Mouse (Mus musculus) CH12.LX (cell line): Measurements from ENCODE around the gene Gm10392. TPM values are rescaled to one million over a fixed set of nuclear protein-coding genes. Genes with fewer than 3 reads are reported as not detected.

ENCODE experiments used
- DNase-seq: peaks from one replicate; pipeline ENCODE4 v3.0.0-alpha.2; 2013; ENCODE audit errors: extremely low read depth
- H3K27ac ChIP-seq: 2 replicates; pipeline ENCODE4 v1.5.1; 2012; ENCODE audit warnings: low read depth, mild to moderate bottlenecking, control low read depth, moderate library complexity; ENCODE audit not compliant: insufficient read depth
- H3K27me3 ChIP-seq: replicated peaks from 2 replicates; pipeline ENCODE3; 2012; ENCODE audit warnings: inconsistent platforms
- H3K36me3 ChIP-seq, 2 experiments: replicated peaks in 1 of 2; 2 replicates each; pipeline versions ENCODE3 to v1.6.1; 2012; ENCODE audit warnings: inconsistent platforms in 1 of 2, low read length in 1 of 2, mild to moderate bottlenecking in 1 of 2, mixed read lengths in 1 of 2, moderate library complexity in 1 of 2; ENCODE audit not compliant: control insufficient read depth in 1 of 2, insufficient read depth in 1 of 2
- H3K4me1 ChIP-seq, 2 experiments: 2 replicates each; pipeline ENCODE4 v1.6.1; 2012; ENCODE audit warnings: inconsistent platforms in 1 of 2, moderate library complexity in 1 of 2; ENCODE audit not compliant: insufficient read depth in 2 of 2, control insufficient read depth in 1 of 2
- H3K4me2 ChIP-seq: 2 replicates; pipeline ENCODE4 v1.6.1; 2012; ENCODE audit warnings: low read depth, mild to moderate bottlenecking, control low read depth; ENCODE audit not compliant: poor library complexity, insufficient read depth, severe bottlenecking
- H3K4me3 ChIP-seq, 3 experiments: fragments of 150-350 bp in 1 of 3; sonication (generic) in 1 of 3; replicated peaks in 1 of 3; 2 replicates each; pipeline versions ENCODE3 to v1.5.1; 2011 to 2012; ENCODE audit warnings: low read depth in 2 of 3, low read length in 2 of 3, mild to moderate bottlenecking in 2 of 3, moderate library complexity in 2 of 3, control low read depth in 1 of 3, improper control_type of control experiment in 1 of 3, inconsistent platforms in 1 of 3, mixed read lengths in 1 of 3; ENCODE audit not compliant: poor library complexity in 1 of 3
- H3K79me2 ChIP-seq: replicated peaks from 2 replicates; pipeline ENCODE4 v1.6.1; 2012; ENCODE audit warnings: mild to moderate bottlenecking, moderate library complexity; ENCODE audit not compliant: control insufficient read depth, poor library complexity, insufficient read depth, severe bottlenecking; ENCODE audit errors: extremely low read depth
- H3K9ac ChIP-seq: 2 replicates; pipeline ENCODE4 v1.6.1; 2012; ENCODE audit warnings: low read depth, mild to moderate bottlenecking, control low read depth, moderate library complexity; ENCODE audit not compliant: insufficient read depth
- H3K9me3 ChIP-seq: replicated peaks from 2 replicates; pipeline ENCODE3; 2012; ENCODE audit warnings: low read length, inconsistent platforms, mixed read lengths
- BHLHE40 ChIP-seq: IDR thresholded peaks from 2 replicates; pipeline ENCODE4 v1.6.1; 2011; ENCODE audit warnings: mild to moderate bottlenecking, low read depth, low read length, improper control_type of control experiment
- CTCF ChIP-seq, 2 experiments: IDR thresholded peaks in 1 of 2; conservative IDR thresholded peaks in 1 of 2; 2 replicates each; pipeline ENCODE4 v1.5.1; 2011 to 2012; ENCODE audit warnings: low read depth in 2 of 2, low read length in 2 of 2, improper control_type of control experiment in 1 of 2, inconsistent platforms in 1 of 2, mild to moderate bottlenecking in 1 of 2, moderate library complexity in 1 of 2
- ELF1 ChIP-seq: IDR thresholded peaks from 2 replicates; pipeline ENCODE4 v1.6.1; 2014; ENCODE audit warnings: low read depth, mild to moderate bottlenecking, inconsistent platforms, low read length, improper control_type of control experiment
- GABPA ChIP-seq: IDR thresholded peaks from 2 replicates; pipeline ENCODE4 v1.6.1; 2012; ENCODE audit warnings: low read depth, low read length, improper control_type of control experiment, inconsistent platforms; ENCODE audit not compliant: insufficient replicate concordance
- JUN ChIP-seq: IDR thresholded peaks from 2 replicates; pipeline ENCODE4 v1.6.1; 2011; ENCODE audit warnings: low read depth, mild to moderate bottlenecking, low read length, improper control_type of control experiment, moderate library complexity; ENCODE audit not compliant: insufficient read depth
- MAZ ChIP-seq: IDR thresholded peaks from 2 replicates; pipeline ENCODE4 v1.6.1; 2012; ENCODE audit warnings: low read depth, mild to moderate bottlenecking, inconsistent platforms, low read length, improper control_type of control experiment, moderate library complexity
- MYC ChIP-seq: IDR thresholded peaks from 2 replicates; pipeline ENCODE4 v1.6.1; 2011; ENCODE audit warnings: low read depth, mild to moderate bottlenecking, improper control_type of control experiment, low read length
- NELFE ChIP-seq: IDR thresholded peaks from 2 replicates; pipeline ENCODE4 v1.6.1; 2011; ENCODE audit warnings: low read depth, low read length, improper control_type of control experiment
- POLR2A ChIP-seq: IDR thresholded peaks from 2 replicates; pipeline ENCODE4 v1.6.1; 2011; ENCODE audit warnings: low read depth, mild to moderate bottlenecking, improper control_type of control experiment, low read length
- POLR2AphosphoS2 ChIP-seq: IDR thresholded peaks from 2 replicates; pipeline ENCODE4 v1.6.1; 2011; ENCODE audit warnings: low read depth, low read length, improper control_type of control experiment
- RAD21 ChIP-seq: IDR thresholded peaks from 2 replicates; pipeline ENCODE4 v1.6.1; 2011; ENCODE audit warnings: low read depth, mild to moderate bottlenecking, low read length, improper control_type of control experiment, moderate library complexity
- RCOR1 ChIP-seq: conservative IDR thresholded peaks from 2 replicates; pipeline ENCODE4 v1.6.1; 2012; ENCODE audit warnings: low read depth, mild to moderate bottlenecking, inconsistent platforms, low read length, improper control_type of control experiment
- SMC3 ChIP-seq: IDR thresholded peaks from 2 replicates; pipeline ENCODE4 v1.6.1; 2011; ENCODE audit warnings: low read depth, low read length, improper control_type of control experiment
- TCF12 ChIP-seq: IDR thresholded peaks from 2 replicates; pipeline ENCODE4 v1.6.1; 2014; ENCODE audit warnings: low read depth, mild to moderate bottlenecking, inconsistent platforms, low read length, improper control_type of control experiment
- UBTF ChIP-seq: IDR thresholded peaks from 2 replicates; pipeline ENCODE4 v1.6.1; 2012; ENCODE audit warnings: low read depth, mild to moderate bottlenecking, inconsistent platforms, low read length, improper control_type of control experiment, moderate library complexity
- USF1 ChIP-seq: IDR thresholded peaks from 2 replicates; pipeline ENCODE4 v1.6.1; 2014; ENCODE audit warnings: low read depth, mild to moderate bottlenecking, inconsistent platforms, low read length, improper control_type of control experiment
- USF2 ChIP-seq: conservative IDR thresholded peaks from 2 replicates; pipeline ENCODE4 v1.6.1; 2011; ENCODE audit warnings: low read depth, low read length, improper control_type of control experiment
- ZC3H11A ChIP-seq: IDR thresholded peaks from 2 replicates; pipeline ENCODE4 v1.6.1; 2012; ENCODE audit warnings: low read depth, mild to moderate bottlenecking, inconsistent platforms, low read length, improper control_type of control experiment
- ZMIZ1 ChIP-seq: IDR thresholded peaks from 2 replicates; pipeline ENCODE4 v1.6.1; 2012; ENCODE audit warnings: low read depth, mild to moderate bottlenecking, inconsistent platforms, low read length, improper control_type of control experiment
- ZNF384 ChIP-seq: IDR thresholded peaks from 2 replicates; pipeline ENCODE4 v1.6.1; 2012; ENCODE audit warnings: low read depth, low read length, improper control_type of control experiment, inconsistent platforms
- dilution Hi-C: fragments of 300-500 bp; cut with MboI; formaldehyde crosslinking; loops from 2 replicates; pipeline ENCODE4 v1.14.3; 2020; ENCODE audit warnings: low sequenced_read_pairs; ENCODE audit not compliant: extremely low pct_unique_long_range_greater_than_20kb, extremely low pct_ligation_motif_present
- in situ Hi-C: fragments of 300-500 bp; cut with MboI; formaldehyde crosslinking; loops from 3 replicates; pipeline ENCODE4 v1.14.3; 2019; ENCODE audit warnings: low sequenced_read_pairs, low pct_ligation_motif_present, low pct_unique_long_range_greater_than_20kb, mixed read lengths
- polyA plus RNA-seq: library from polyadenylated mRNA; unstranded; fragments of >175 nt; gene quantifications from 2 replicates; pipeline ENCODE4 v1.2.1, GENCODE M21; 2012; ENCODE audit warnings: low read depth; ENCODE audit not compliant: insufficient read length
- total RNA-seq, 2 experiments: library from RNA; depleted of rRNA; stranded (reverse); fragments of 300-350 nt in 1 of 2; fragments of >200 nt in 1 of 2; gene quantifications; 2 replicates each; pipeline ENCODE4 v1.2.3; 2012 to 2014

Gm10392 gene
- total and polyA plus RNA-seq, 3 experiments: 0.13 to 0.17 TPM; not detected in 1

DNA sequence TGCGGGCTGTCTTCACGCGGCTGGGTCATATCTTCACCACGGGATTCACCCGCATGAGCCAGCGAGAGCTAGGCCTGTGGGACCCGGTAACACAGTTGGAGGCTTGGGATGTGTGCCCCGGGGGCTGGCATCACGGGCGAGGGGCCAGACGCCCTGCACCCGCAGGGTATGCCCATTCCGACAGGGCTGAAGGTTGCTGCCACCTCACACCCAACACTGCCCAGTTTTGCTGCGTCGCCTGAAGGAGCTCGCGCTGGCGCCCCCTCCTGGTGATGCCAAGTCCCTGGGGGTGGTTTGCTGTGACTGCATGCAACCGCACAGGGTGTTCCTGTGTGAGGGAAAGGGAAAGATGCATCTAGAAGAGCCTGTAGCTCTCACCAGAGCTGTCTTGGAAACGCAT is 51.2 kb downstream of the Gm10392 start (continued):
- TF ChIP-seq JUN (no peak), USF2 (no peak), MAZ (peak; percentile 75), POLR2AphosphoS2 (no peak)

- Histone ChIP-seq H3K9me3 (no peaks in the 10 kb centered on the region), H3K9ac (peak overlapping the region; percentile 5; the same call in 1 of the 2 replicates), H3K4me2 (peak overlapping the region; percentile 59), H3K4me3 (peak overlapping the region; percentile 16 to 42 (median 25)), H3K79me2 (no peaks in the 10 kb centered on the region), H3K4me1 (peaks cover 9 to 22% of the 10 kb centered on the region in 2 experiments), H3K27ac (no peak overlapping the region), H3K36me3 (peaks cover 0 to 3% of the 10 kb centered on the region in 2 experiments), H3K27me3 (peaks cover 47% of the 10 kb centered on the region)
- in situ Hi-C loops (loop anchor here (25.0 kb wide), 1 partner anchor 480 kb away; the partner anchor contains the start of gene Slc6a4), dilution Hi-C loops (no loop called here)
- no peak for TF ChIP-seq GABPA
- TF ChIP-seq UBTF: peak; percentile 86
- TF ChIP-seq MAZ: no peak
- peak; percentile 56 for TF ChIP-seq SMC3
- TF ChIP-seq ELF1: no peak
- TF ChIP-seq USF1: no peak
- no peak for TF ChIP-seq MYC
- 0 out of 2 replicates have a peak, but pooled peaks have one; percentile 24 for TF ChIP-seq POLR2A
- no peak for TF ChIP-seq ZNF384
- TF ChIP-seq TCF12: no peak
- peak in 1 of 2 experiments; percentile 76; a peak in 2 of 4 replicates for TF ChIP-seq CTCF (conservative IDR thresholded peaks at IDR 0.05 in 1 of 2, IDR thresholded peaks at IDR 0.05 in 1 of 2; ENCODE audit: low read depth in 2 of 2, low read length in 2 of 2)
- no peak for TF ChIP-seq NELFE
- no peak for TF ChIP-seq ZC3H11A
- TF ChIP-seq USF2: no peak
- no peak for TF ChIP-seq ZMIZ1
- TF ChIP-seq RAD21: peak; percentile 63
- no peak for TF ChIP-seq BHLHE40
- TF ChIP-seq RCOR1: no peak
- no peak for TF ChIP-seq POLR2AphosphoS2
- peak; percentile 74 for DNase-seq
Measured at GRCm38 (mm10) chr11:77467157-77467556, 51.8 kb downstream of the Gm10392 start.

Other genes starting within 250 kb of the Gm10392 start
- gene Coro6, start 56.8 kb downstream of the Gm10392 start, total RNA-seq (2012; rRNA removed): 0.25 TPM in 1 of 2 replicates, not detected in the other
- not detected in 2 replicates for gene Coro6, start 56.8 kb downstream of the Gm10392 start, total RNA-seq (2014; rRNA removed)
- 0.37 and 0.39 TPM in 2 replicates for gene Coro6, start 56.8 kb downstream of the Gm10392 start, polyA plus RNA-seq
- gene Ankrd13b, start 29.5 kb downstream of the Gm10392 start, total RNA-seq (2012; rRNA removed): 1.7 and 1.9 TPM in 2 replicates
- 0.53 and 0.55 TPM in 2 replicates for gene Ankrd13b, start 29.5 kb downstream of the Gm10392 start, total RNA-seq (2014; rRNA removed)
- 2.7 and 2.8 TPM in 2 replicates for gene Ankrd13b, start 29.5 kb downstream of the Gm10392 start, polyA plus RNA-seq
- gene Git1, start 25.6 kb downstream of the Gm10392 start, total RNA-seq (2012; rRNA removed): 28.9 and 30.8 TPM in 2 replicates
- 8.0 and 8.8 TPM in 2 replicates for gene Git1, start 25.6 kb downstream of the Gm10392 start, total RNA-seq (2014; rRNA removed)
- gene Git1, start 25.6 kb downstream of the Gm10392 start, polyA plus RNA-seq: 53.3 and 57.8 TPM in 2 replicates
- gene Abhd15, start 4.1 kb downstream of the Gm10392 start, total RNA-seq (2012; rRNA removed): 0.38 and 0.63 TPM in 2 replicates
- gene Abhd15, start 4.1 kb downstream of the Gm10392 start, total RNA-seq (2014; rRNA removed): 0.08 and 0.11 TPM in 2 replicates
- gene Abhd15, start 4.1 kb downstream of the Gm10392 start, polyA plus RNA-seq: 0.23 and 0.38 TPM in 2 replicates
- 11.1 and 12.8 TPM in 2 replicates for gene Trp53i13, start 3.2 kb downstream of the Gm10392 start, total RNA-seq (2012; rRNA removed)
- 6.4 and 6.7 TPM in 2 replicates for gene Trp53i13, start 3.2 kb downstream of the Gm10392 start, total RNA-seq (2014; rRNA removed)
- 12.6 and 14.9 TPM in 2 replicates for gene Trp53i13, start 3.2 kb downstream of the Gm10392 start, polyA plus RNA-seq
- gene Taok1, start 88.6 kb upstream of the Gm10392 start, total RNA-seq (2012; rRNA removed): 8.9 and 10.9 TPM in 2 replicates
- 13.7 and 15.7 TPM in 2 replicates for gene Taok1, start 88.6 kb upstream of the Gm10392 start, total RNA-seq (2014; rRNA removed)
- gene Taok1, start 88.6 kb upstream of the Gm10392 start, polyA plus RNA-seq: 9.7 and 11.6 TPM in 2 replicates
- 29.6 and 48.6 TPM in 2 replicates for gene Nufip2, start 167.0 kb upstream of the Gm10392 start, total RNA-seq (2012; rRNA removed)
- 53.6 and 55.6 TPM in 2 replicates for gene Nufip2, start 167.0 kb upstream of the Gm10392 start, total RNA-seq (2014; rRNA removed)
- gene Nufip2, start 167.0 kb upstream of the Gm10392 start, polyA plus RNA-seq: 38.8 and 41.2 TPM in 2 replicates
- not detected in 2 replicates for gene Cryba1, start 206.1 kb upstream of the Gm10392 start, total RNA-seq (2012; rRNA removed)
- gene Cryba1, start 206.1 kb upstream of the Gm10392 start, total RNA-seq (2014; rRNA removed): not detected in 2 replicates
- not detected in 2 replicates for gene Cryba1, start 206.1 kb upstream of the Gm10392 start, polyA plus RNA-seq
- 15.4 and 16.8 TPM in 2 replicates for gene Myo18a, start 244.0 kb upstream of the Gm10392 start, total RNA-seq (2012; rRNA removed)
- gene Myo18a, start 244.0 kb upstream of the Gm10392 start, total RNA-seq (2014; rRNA removed): 5.2 and 6.3 TPM in 2 replicates
- gene Myo18a, start 244.0 kb upstream of the Gm10392 start, polyA plus RNA-seq: 24.8 and 29.5 TPM in 2 replicates